In genomic region chr10:76575374-76575773, GRCm38 (mm10) we compare ENCODE assay signal across 23 mouse cellular contexts. TPM values are rescaled to one million over a fixed set of nuclear protein-coding genes. Genes with fewer than 3 reads are reported as not detected.
A peak's percentile ranks its signal among the peaks of the same experiment; 100 is the strongest.
DNase-seq lines count a peak whose midpoint lies in the region; ATAC-seq and TF ChIP-seq lines count a peak whose summit lies in the region.
"Had no signal": no experiment of that assay in that cellular context is flagged by ENCODE, and none has a peak within 500 bp of the region (broad histone marks: within the 10 kb centered on the region; RNA-seq: fewer than 3 reads in every experiment).

Ftcd (plus strand) TSS chr10:76575648.

- H3K9ac ChIP-seq in liver, embryonic 12.5 days: no peak within 1 kb of the TSS
- H3K9ac ChIP-seq: embryonic facial prominence, embryonic 13.5 days; forebrain, embryonic 15.5 days; heart, embryonic 13.5 days; midbrain, embryonic 13.5 days; neural tube, embryonic 12.5 days had no signal

- no peak for DNase-seq in adrenal gland, postnatal 14 days
- DNase-seq in adrenal gland, adult 8-10 months: no peak
- peak; percentile 86 for DNase-seq in kidney, adult 2 months
- peak; percentile 20 for DNase-seq in kidney, postnatal 10 days
- no peak for DNase-seq in left cerebral cortex, postnatal 10 days (ENCODE audit: extremely low spot score in 1 of 2, low spot score in 2 of 2)
- DNase-seq: cerebellum, adult 11-12 months; cerebellum, postnatal 14 days; heart, postnatal 36 days had no signal

- peak within 1 kb of the TSS; percentile 18; the same call in 1 of the 2 replicates for H3K4me3 ChIP-seq in kidney, adult 2 months (ENCODE audit: insufficient read depth, low read depth, low read length)
- H3K4me3 ChIP-seq in liver, embryonic 12.5 days: no peak within 1 kb of the TSS
- H3K4me3 ChIP-seq: embryonic facial prominence, embryonic 13.5 days; forebrain, embryonic 15.5 days; heart, embryonic 13.5 days; midbrain, embryonic 13.5 days; neural tube, embryonic 12.5 days had no signal

- peak within 1 kb of the TSS; percentile 27 for H3K4me2 ChIP-seq in liver, embryonic 12.5 days
- H3K4me2 ChIP-seq: embryonic facial prominence, embryonic 13.5 days; forebrain, embryonic 15.5 days; heart, embryonic 13.5 days; midbrain, embryonic 13.5 days; neural tube, embryonic 12.5 days had no signal

- peak within 1 kb of the TSS; percentile 71 for H3K27ac ChIP-seq in kidney, adult 2 months (ENCODE audit: insufficient read depth, low read depth, low read length)
- H3K27ac ChIP-seq in liver, embryonic 12.5 days: peak within 1 kb of the TSS; percentile 71
- H3K27ac ChIP-seq: embryonic facial prominence, embryonic 13.5 days; forebrain, embryonic 15.5 days; heart, embryonic 13.5 days; midbrain, embryonic 13.5 days; neural tube, embryonic 12.5 days; stomach, postnatal 0 days had no signal

- no peak for TF ChIP-seq CTCF in kidney, adult 2 months (conservative IDR thresholded peaks at IDR 0.05; ENCODE audit: insufficient read depth, insufficient read length, low read depth, low read length)

- H3K27me3 ChIP-seq in kidney, adult 2 months (replicated peaks; ENCODE audit: control insufficient read depth, insufficient read depth, low read length): no peaks in the 10 kb centered on the region
- no peaks in the 10 kb centered on the region for H3K27me3 ChIP-seq in liver, embryonic 12.5 days (replicated peaks)
- H3K27me3 ChIP-seq: embryonic facial prominence, embryonic 13.5 days; forebrain, embryonic 15.5 days; heart, embryonic 13.5 days; midbrain, embryonic 13.5 days; neural tube, embryonic 12.5 days had no signal

- H3K4me1 ChIP-seq in kidney, adult 2 months (ENCODE audit: control insufficient read depth, insufficient read depth, low read length): peaks cover 4% of the 10 kb centered on the region
- no peaks in the 10 kb centered on the region; the same call in 1 of the 2 replicates for H3K4me1 ChIP-seq in liver, embryonic 12.5 days
- H3K4me1 ChIP-seq: embryonic facial prominence, embryonic 13.5 days; forebrain, embryonic 15.5 days; midbrain, embryonic 13.5 days; neural tube, embryonic 12.5 days had no signal

- intact Hi-C loops in left cerebral cortex, postnatal 10 days (cut with DNase I): no loop called here

- WGBS in kidney, adult 2 months: 52% methylated on average over 3 of the region's 3 CpGs
- 65% methylated on average over 3 of the region's 3 CpGs for WGBS in liver, embryonic 12.5 days (ENCODE audit: insufficient replicate concordance)

- no peaks in the 10 kb centered on the region for H3K9me3 ChIP-seq in liver, embryonic 12.5 days (replicated peaks)
- H3K9me3 ChIP-seq: embryonic facial prominence, embryonic 13.5 days; forebrain, embryonic 15.5 days; G1E; heart, embryonic 13.5 days; midbrain, embryonic 13.5 days; neural tube, embryonic 12.5 days had no signal

- H3K36me3 ChIP-seq in kidney, adult 2 months (ENCODE audit: control insufficient read depth, insufficient read depth, low read length): no peaks in the 10 kb centered on the region
- no peaks in the 10 kb centered on the region for H3K36me3 ChIP-seq in liver, embryonic 12.5 days
- H3K36me3 ChIP-seq: embryonic facial prominence, embryonic 13.5 days; forebrain, embryonic 15.5 days; G1E; heart, embryonic 13.5 days; midbrain, embryonic 13.5 days; neural tube, embryonic 12.5 days had no signal

- no peak for TF ChIP-seq POLR2A in kidney, adult 2 months (IDR thresholded peaks at IDR 0.05; ENCODE audit: low read depth, low read length)

- peak; percentile 40; the same call in 1 of the 2 replicates for ATAC-seq in liver, embryonic 12.5 days
- no peak for ATAC-seq in activated CD4-positive, CD25-positive, alpha-beta regulatory T cell, adult 4 months
- ATAC-seq in granulocyte monocyte progenitor cell, adult 5-6 weeks (replicated peaks; ENCODE audit: poor library complexity, severe bottlenecking): no peak
- ATAC-seq: forebrain, embryonic 15.5 days; hindbrain, embryonic 16.5 days; lung, postnatal 0 days; midbrain, embryonic 13.5 days had no signal

RNA-seq across cellular contexts. Expression of gene Ftcd, which starts in this region (rescaled TPM):
- 1.8 and 25.8 TPM in 2 replicates for total RNA-seq in adrenal gland, postnatal 14 days (2021)
- total RNA-seq in adrenal gland, adult 8-10 months (2022): under 1 TPM in 3 of 4 experiments, not detected in 1; 0.15 to 0.40 (median 0.32) TPM
- polyA plus RNA-seq in kidney, adult 2 months (2012; rRNA removed): 4.0 and 6.2 TPM in 2 replicates
- polyA plus RNA-seq in liver, embryonic 12.5 days (2016; fragmentation: Nextera tagmentation; extraction: Ambion mirVana): 18.3 and 18.6 TPM in 2 replicates
- not detected for polyA plus RNA-seq in activated CD4-positive, CD25-positive, alpha-beta regulatory T cell, adult 4 months (2017; shearing (Covaris generic))
- total RNA-seq in granulocyte monocyte progenitor cell, adult 5-6 weeks (2014; fragmentation: Nextera tagmentation): not detected in 2 replicates
- not detected in 2 replicates for total RNA-seq in granulocyte monocyte progenitor cell, adult 5-6 weeks (2017)
- not detected for total RNA-seq in left cerebral cortex, postnatal 10 days (2021)
- total RNA-seq: adrenal gland, adult 18-20 months; heart, postnatal 36 days; layer of hippocampus, postnatal 10 days had no signal
- polyA plus RNA-seq: embryonic facial prominence, embryonic 13.5 days; forebrain, embryonic 15.5 days; G1E; large intestine, adult 2 months; neural tube, embryonic 12.5 days had no signal

Comparison
In these comparisons a context has a peak if more than half of its experiments do, and no peak if none do; other contexts are left out.
1. DNase-seq: peak in kidney, adult 2 months (single experiment) and kidney, postnatal 10 days (single experiment); none in adrenal gland, postnatal 14 days (single experiment), adrenal gland, adult 8-10 months (single experiment) and left cerebral cortex, postnatal 10 days (0 of 2).